Mouse (Mus musculus): ENCODE data around the gene Med12l.

DNA sequence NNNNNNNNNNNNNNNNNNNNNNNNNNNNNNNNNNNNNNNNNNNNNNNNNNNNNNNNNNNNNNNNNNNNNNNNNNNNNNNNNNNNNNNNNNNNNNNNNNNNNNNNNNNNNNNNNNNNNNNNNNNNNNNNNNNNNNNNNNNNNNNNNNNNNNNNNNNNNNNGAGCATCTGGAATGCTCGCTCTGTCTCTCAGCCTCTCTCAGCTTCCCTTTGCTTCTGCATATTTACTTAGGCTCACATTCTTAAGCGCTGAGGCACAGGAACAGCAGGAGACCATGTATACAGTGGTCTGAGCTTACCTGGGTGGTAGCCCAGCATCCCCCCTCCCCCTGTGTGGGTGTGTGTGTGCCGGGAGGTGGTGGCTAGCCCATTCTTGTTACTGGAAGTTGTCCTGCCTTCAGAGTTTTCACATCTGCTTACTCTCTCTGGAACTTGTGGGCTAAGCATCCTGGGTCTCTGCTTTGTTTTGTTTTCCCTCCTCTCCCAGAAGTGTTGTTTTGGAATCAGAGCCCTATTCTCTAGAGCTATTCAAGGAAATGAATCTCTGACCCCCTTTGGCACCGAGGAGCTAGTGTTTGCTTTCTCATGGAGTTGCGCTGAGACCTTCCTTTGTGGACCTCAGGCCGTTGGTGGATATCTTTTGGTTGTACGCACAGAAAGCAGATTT is 115.6 kb downstream of the Med12l start:
- TF ChIP-seq CTCF (IDR thresholded peaks at IDR 0.05; ENCODE audit: insufficient read depth, low read length) (no peak), POLR2A (IDR thresholded peaks at IDR 0.05; ENCODE audit: borderline replicate concordance, extremely low read depth, low read depth, low read length) (no peak)

All from lung, adult 2 months (tissue).